Mouse (Mus musculus): ENCODE data around the gene Gkn2.

Gkn2 gene

DNA sequence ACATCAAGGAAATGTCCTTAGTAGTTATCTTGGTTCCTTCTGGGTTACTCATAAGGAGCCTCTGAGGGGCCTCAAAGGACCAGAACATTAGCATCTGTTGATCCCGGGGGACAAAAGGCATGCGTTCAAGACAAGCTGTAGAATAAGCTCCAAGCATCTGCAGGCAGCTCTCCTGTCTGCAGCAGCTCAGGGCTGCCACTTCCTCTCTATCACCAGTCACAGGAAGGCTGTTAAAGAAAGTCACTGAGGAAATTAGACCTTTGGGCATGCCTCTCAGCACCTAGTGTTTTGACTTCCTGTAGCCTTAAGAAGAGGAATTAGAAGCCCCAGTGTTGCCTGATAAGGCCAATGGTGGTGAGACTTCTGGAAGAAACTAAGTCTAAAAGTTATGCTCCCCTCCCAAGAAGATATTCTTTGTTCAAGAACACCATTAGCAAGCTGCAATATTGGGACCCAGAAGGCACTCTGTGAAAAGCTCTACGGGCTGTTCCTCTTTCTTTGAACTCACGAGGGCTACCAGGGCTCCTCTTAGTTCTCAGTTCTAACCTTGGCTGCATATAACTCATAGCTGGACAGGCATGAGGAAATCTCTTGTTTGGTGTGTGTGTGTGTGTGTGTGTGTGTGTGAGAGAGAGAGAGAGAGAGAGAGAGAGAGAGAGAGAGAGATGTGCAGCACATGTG is 26.9 kb downstream of the Gkn2 start:
- no peak for DNase-seq

- DNase-seq: no peak
These were observed 28.3 kb downstream of the Gkn2 start for GRCm38 (mm10) chr6:87401456-87401855.

DNA sequence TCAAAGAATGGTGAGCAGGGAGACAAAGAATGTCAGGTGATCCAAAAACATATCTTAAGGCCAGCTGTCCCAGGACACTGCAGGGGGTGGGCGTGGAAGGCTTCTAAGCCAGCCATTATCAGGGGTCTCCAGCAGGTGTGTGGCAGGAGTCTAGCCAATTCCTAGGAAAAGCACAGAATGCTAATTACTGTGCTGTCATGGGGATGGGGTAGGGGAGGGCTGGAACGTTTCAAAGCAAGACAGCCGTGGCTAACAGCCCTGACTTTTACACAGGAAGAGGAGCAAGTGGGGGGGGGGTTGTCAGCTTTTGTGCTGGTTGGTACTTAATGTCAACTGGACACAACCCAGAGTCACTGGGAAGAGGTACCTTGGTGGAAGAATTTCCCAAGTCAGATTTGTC is 38.9 kb downstream of the Gkn2 start:
- no peak for DNase-seq

- no peak for DNase-seq
These were observed 49.1 kb downstream of the Gkn2 start for GRCm38 (mm10) chr6:87422304-87422703.

GRCm38 (mm10) chr6:87424037-87424816 is 51.1 kb downstream of the Gkn2 start:
- peak; percentile 44 for DNase-seq

DNA sequence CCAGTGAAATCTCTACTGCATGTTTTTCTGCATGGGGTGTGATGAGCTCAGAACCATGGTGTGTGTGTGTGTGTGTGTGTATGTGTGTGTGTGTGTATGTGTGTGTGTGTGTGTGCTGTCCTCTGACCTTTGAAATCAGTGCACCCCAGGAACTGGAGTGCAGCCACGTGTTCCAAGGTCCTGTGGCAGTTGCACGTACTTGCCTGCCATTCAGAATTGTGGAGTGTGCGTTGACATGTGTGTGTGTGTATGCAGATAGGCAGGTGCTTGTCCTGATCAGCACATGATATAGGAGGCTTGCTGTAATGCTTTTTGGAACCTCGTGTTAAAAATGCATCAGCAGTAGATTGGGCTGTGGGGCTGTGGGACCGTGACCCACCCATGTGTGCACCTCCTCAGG is 53.8 kb downstream of the Gkn2 start:
- DNase-seq: no peak

GRCm38 (mm10) chr6:87427616-87428015 is 54.5 kb downstream of the Gkn2 start:
- no peak for DNase-seq

DNA sequence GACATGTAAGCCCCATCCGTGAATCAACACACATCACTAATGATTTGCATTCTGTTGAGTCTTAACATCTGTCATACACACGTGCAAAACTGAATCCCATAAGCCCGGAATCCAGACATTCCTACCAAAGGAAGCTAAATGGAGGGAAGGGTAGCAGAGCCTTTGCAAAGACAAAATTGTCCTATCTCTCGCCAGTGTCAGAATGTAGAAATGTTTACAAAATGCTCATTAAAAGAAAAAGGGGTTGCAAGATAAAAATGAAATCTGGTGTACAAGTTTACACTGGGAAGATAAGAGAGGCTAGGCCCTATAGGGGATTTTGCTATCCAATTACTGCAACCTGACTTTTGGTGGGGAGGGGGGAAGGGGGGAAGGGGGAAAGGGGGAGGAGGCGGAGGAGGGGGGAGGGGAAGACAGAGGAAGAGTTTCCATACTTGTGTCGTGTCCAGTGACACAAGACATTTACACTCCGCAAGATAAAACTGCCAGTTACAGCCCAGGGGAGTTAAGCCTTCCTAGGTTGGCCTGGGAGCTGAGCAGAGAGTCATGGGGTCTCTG is 55.4 kb downstream of the Gkn2 start, which contains the start of gene Bmp10:
Gene Bmp10, plus strand, starts transcription at position 508 of the 558 bp plus-strand sequence.
- DNase-seq: no peak
